Mouse (Mus musculus) ES-Bruce4 (cell line): ENCODE measurements around the gene Klf13.

Source experiments
- CTCF ChIP-seq: IDR thresholded peaks from one replicate; pipeline ENCODE4 v1.8.1; 2011; ENCODE audit warnings: low read depth, low read length
- EP300 ChIP-seq: IDR thresholded peaks from 2 replicates; pipeline ENCODE4 v1.6.1; 2011; ENCODE audit warnings: low read depth, low read length; ENCODE audit not compliant: insufficient read depth

- TF ChIP-seq EP300 (no peak), CTCF (no peak)
These were observed 2.3 kb upstream of the Klf13 start for GRCm38 (mm10) chr7:63941050-63941449.
